In genomic region chr6:116980349-116980995, GRCm38 (mm10) we compare ENCODE assay signal across 8 mouse cellular contexts.
DNase-seq lines count a peak whose midpoint lies in the region; ATAC-seq and TF ChIP-seq lines count a peak whose summit lies in the region.

No protein-coding gene starts in this region.

- no peak overlapping the region for H3K4me3 ChIP-seq in left cerebral cortex, adult 2 months
- no peak overlapping the region for H3K4me3 ChIP-seq in stomach, postnatal 0 days (ENCODE audit: low read depth, low read length)
- no peak overlapping the region for H3K4me3 ChIP-seq in thymus, adult 2 months (ENCODE audit: control insufficient read depth, insufficient read depth, low read length)

- H3K4me2 ChIP-seq in stomach, postnatal 0 days (replicated peaks; ENCODE audit: low read depth) = peak overlapping the region; percentile 20

- H3K4me1 ChIP-seq in stomach, postnatal 0 days (replicated peaks; ENCODE audit: control insufficient read depth, insufficient read depth) = no peaks in the 10 kb centered on the region
- no peaks in the 10 kb centered on the region for H3K4me1 ChIP-seq in thymus, adult 2 months (replicated peaks; ENCODE audit: control insufficient read depth, insufficient read depth, low read length)

- H3K27me3 ChIP-seq in stomach, postnatal 0 days (ENCODE audit: control insufficient read depth, insufficient read depth, low read length) = no peaks in the 10 kb centered on the region
- no peaks in the 10 kb centered on the region for H3K27me3 ChIP-seq in thymus, adult 2 months (ENCODE audit: control insufficient read depth, insufficient read depth, low read length)

- no peak overlapping the region for H3K27ac ChIP-seq in left cerebral cortex, adult 2 months
- no peak overlapping the region for H3K27ac ChIP-seq in stomach, postnatal 0 days (replicated peaks)
- no peak overlapping the region for H3K27ac ChIP-seq in thymus, adult 2 months (ENCODE audit: control insufficient read depth, insufficient read depth, low read length)

- no peak for TF ChIP-seq CTCF in left cerebral cortex, adult 2 months (IDR thresholded peaks at IDR 0.05)
- no peak for TF ChIP-seq CTCF in brain, embryonic 14.5 days (IDR thresholded peaks at IDR 0.05; ENCODE audit: borderline replicate concordance, extremely low read depth, insufficient read depth, insufficient read length)
- no peak for TF ChIP-seq CTCF in stomach, postnatal 0 days (IDR thresholded peaks at IDR 0.05; ENCODE audit: low read depth)
- TF ChIP-seq CTCF in thymus, adult 2 months (IDR thresholded peaks at IDR 0.05; ENCODE audit: borderline replicate concordance, control insufficient read depth, extremely low read depth, insufficient read depth, low read length, poor library complexity) = no peak

- no peak for TF ChIP-seq EP300 in stomach, postnatal 0 days (optimal IDR thresholded peaks at IDR 0.05)

- H3K36me3 ChIP-seq in stomach, postnatal 0 days (ENCODE audit: control insufficient read depth, insufficient read depth, low read length) = no peaks in the 10 kb centered on the region
- H3K36me3 ChIP-seq in thymus, adult 2 months (ENCODE audit: control insufficient read depth, insufficient read depth, low read length) = no peaks in the 10 kb centered on the region

- 7% methylated on average over 10 of the region's 10 CpGs for WGBS in stomach, postnatal 0 days
- WGBS in thymus, adult 2 months = 16% methylated on average over 10 of the region's 10 CpGs

- ATAC-seq in stomach, postnatal 0 days (ENCODE audit: low FRiP score, low TSS enrichment) = no peak
- no peak for ATAC-seq in activated CD4-positive, CD25-positive, alpha-beta regulatory T cell, adult 4 months

- peak; percentile 64 for DNase-seq in left cerebral cortex, postnatal 4 days
- DNase-seq in left cerebral cortex, adult 2 months (ENCODE audit: extremely low spot score in 1 of 2, low spot score in 2 of 2) = no peak
- DNase-seq in brain, embryonic 14.5 days (ENCODE audit: low read depth) = peak; percentile 56
- DNase-seq in heart, adult 9 months (ENCODE audit: low spot score in 2 of 2) = peak; percentile 11 to 19
- peak; percentile 43 for DNase-seq in kidney, postnatal 10 days
- no peak for DNase-seq in stomach, postnatal 0 days (ENCODE audit: low spot score)
- DNase-seq in thymus, adult 2 months = no peak

- no peaks in the 10 kb centered on the region for H3K9me3 ChIP-seq in stomach, postnatal 0 days (ENCODE audit: control insufficient read depth, low read length)

- TF ChIP-seq POLR2A in brain, embryonic 14.5 days (IDR thresholded peaks at IDR 0.05; ENCODE audit: borderline replicate concordance, extremely low read depth, insufficient read depth, insufficient read length, poor library complexity, severe bottlenecking) = no peak
- no peak for TF ChIP-seq POLR2A in thymus, adult 2 months (IDR thresholded peaks at IDR 0.05; ENCODE audit: control insufficient read depth, extremely low read depth, insufficient read depth, low read length, poor library complexity)

- no peak overlapping the region for H3K9ac ChIP-seq in stomach, postnatal 0 days (ENCODE audit: low read length)

- intact Hi-C loops in left cerebral cortex, postnatal 4 days (cut with DNase I) = no loop called here
- intact Hi-C loops in left cerebral cortex, adult 2 months (cut with DNase I) = no loop called here

Comparison
In these comparisons a context has a peak if more than half of its experiments do, and no peak if none do; other contexts are left out.
1. DNase-seq: peak in left cerebral cortex, postnatal 4 days (single experiment), brain, embryonic 14.5 days (single experiment), heart, adult 9 months (2 of 2) and kidney, postnatal 10 days (single experiment); none in left cerebral cortex, adult 2 months (0 of 2), stomach, postnatal 0 days (single experiment) and thymus, adult 2 months (single experiment).